Mouse (Mus musculus) lung, postnatal 0 days (tissue): ENCODE measurements around the gene Retreg1.

Source experiments
- CTCF ChIP-seq: IDR thresholded peaks from 2 replicates; pipeline ENCODE4 v1.5.1; 2016; ENCODE audit warnings: antibody characterized with exemption, mild to moderate bottlenecking
- EP300 ChIP-seq: IDR thresholded peaks from 2 replicates; pipeline ENCODE4 v1.6.1; 2016; ENCODE audit warnings: antibody characterized with exemption, mild to moderate bottlenecking, control low read depth

DNA sequence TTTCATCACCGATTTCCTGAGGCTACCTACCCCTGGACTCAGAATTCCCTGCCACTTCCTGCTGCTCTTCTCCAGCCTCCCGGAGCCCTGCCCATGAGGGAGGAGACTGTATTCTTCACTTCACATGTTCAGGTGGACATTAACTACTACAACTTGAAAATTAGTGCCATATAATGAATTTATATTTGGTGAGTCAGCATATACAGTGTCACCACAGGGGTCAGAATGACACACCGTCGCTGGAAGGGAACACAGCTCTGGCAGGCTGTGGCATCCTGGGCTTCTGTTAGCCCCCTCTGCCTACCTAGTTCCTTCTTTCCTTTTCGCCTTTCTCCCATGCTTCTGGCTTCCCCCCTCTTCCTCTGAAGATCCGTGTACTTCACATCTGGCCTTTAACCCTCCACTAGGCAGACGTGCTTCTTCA is 90.7 kb downstream of the Retreg1 start:
- TF ChIP-seq CTCF (no peak), EP300 (no peak)
